Mouse (Mus musculus) lung, postnatal 36 days (tissue): ENCODE measurements around the gene Tmem222.
A peak's percentile ranks its signal among the peaks of the same experiment; 100 is the strongest.

Experiments used
- DNase-seq: peaks from one replicate; pipeline ENCODE4 v3.0.0; 2022; ENCODE audit warnings: mixed read lengths

Gene Tmem222

DNA sequence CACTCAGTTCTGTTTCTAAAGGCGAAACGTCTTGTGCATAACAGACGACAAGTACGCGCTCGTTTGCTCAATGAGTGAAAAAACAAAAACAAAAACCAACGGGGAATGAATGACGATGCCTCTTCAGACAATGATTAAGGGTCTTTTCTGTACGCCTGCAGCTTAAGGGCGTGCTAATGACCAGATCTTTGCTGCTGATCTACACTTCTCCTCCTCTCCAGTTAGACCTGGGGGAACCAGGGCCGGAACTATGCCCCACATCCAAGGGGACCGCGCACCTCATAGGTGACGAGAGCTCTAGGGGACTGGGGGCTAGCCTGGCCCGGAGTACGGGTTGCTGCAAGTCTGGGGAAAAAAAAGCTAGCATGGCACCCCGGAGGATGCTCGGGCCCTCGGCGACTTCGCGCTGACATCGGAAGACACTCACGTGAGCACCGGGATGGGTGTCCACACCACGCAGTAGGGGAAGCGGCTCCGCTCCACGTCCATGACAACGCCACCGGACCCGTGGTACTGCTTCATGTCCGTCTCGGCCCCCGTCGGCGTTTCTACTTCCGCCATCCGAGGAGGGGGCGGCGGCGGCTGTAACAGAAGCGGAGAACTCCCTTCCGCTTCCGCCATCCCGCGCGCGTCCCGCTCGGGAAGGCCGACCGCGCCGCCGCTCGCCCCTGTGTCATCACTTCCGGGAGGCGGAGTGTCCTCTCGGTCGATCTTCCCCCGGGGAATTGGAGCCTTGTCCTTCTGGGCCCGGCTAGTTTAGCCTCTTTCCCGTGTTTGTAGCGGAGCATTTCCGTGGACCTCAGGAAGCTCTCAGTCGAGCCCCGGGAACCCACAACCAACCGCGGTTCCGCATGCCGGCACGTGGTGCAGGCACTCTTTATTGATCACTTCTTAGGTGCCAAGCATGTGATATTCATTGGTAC lies at the start of gene Tmem222:
TSS of gene Tmem222 (minus strand) at position 689 of the 923 bp plus-strand sequence.
- peak; percentile 95 for DNase-seq

DNA sequence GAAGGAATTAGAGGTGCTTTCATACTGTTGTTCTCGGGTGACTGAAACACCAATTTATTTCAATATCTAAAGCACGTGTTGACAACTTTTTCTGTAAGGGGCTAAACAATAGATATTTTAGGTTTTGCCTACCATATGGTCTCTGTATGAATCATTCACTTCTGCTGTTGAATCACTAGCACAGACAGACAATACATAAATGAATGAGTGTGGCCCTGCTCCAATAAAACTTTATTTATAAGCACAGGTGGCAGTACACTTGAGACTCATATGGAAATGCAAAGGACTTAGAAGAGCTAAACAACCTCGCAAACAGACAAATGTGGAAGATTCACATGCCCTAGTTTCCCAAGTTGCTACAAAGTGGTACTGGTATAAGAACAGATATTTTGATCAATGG lies 42.1 kb upstream of the Tmem222 start:
- no peak for DNase-seq

DNA sequence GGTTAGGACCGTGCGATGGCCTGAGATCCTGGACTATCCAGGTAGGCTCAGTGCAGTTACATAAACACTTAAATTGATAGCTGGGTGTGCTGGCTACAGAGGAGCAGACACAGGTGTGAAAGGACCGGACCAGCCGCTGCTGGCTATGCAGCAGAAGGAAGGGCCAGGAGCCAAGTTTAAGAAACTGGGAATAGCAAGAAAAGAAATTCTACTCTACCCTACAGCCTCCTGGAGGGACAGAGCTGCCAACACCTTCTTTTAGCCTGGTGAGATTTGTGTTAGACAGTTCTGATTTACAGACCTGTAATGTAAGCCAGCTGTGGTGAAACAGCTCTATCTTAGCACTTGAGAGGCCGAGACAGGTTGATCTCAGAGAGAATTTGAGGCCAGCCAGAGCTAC lies 38.4 kb upstream of the Tmem222 start:
- no peak for DNase-seq

DNA sequence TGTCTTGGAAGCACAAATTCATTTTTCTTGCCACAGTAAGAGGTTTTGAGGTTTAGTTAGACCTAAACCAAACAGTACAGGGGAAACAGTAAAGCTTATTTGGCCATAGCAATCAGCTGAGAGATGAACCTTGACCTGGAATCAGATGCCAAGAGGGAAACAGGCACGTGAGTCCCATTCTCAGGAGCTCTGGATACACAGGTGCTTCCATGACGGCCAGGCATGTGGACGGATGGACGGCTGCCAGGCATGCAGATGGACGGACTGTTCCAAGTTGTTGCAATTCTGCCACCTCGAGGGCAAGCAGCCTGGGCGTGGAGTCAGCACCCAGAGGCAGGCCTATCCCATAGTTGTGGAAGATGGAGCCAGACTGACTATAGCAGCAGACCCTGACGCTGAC lies 37.3 kb upstream of the Tmem222 start:
- DNase-seq = peak; percentile 87

DNA sequence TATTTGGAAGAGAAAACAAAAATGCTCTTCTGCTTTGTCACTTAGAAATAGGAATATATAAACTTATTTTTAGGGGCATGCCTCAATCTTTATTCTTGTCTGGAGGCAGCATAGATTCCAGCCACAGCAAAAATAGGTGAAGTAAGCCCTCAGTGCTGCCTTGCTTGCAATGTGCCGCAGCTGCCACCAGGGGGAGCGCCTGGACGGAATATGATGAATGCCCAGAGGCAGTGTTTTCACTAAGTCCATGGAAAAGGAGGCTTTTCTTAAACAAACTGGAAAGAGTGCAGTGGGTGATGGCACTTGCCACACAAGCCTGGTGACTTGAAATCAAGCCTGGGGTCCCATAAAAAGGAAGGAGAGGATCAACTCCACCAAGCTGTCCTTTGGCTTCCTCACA lies 32.4 kb upstream of the Tmem222 start:
- peak; percentile 90 for DNase-seq

DNA sequence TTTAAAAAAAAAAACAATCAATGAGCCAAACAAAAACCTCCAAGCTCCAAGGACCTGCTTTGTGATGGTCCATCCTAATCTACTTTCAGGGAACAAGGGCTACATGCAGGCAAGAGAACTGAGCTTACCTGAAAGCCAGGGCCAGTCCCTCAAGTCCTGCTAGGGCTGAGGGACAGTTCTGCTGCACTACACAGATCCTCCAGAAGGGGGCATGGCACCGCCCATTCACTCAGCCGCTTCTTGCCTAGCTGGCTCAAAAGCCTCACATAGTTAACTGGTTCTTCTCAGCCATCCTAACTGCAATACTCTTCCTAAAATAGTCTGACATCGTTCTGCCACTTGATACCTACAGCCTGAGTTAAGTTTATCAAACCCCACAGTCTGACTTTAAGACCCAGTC lies 29.7 kb upstream of the Tmem222 start:
- DNase-seq = peak; percentile 67

DNA sequence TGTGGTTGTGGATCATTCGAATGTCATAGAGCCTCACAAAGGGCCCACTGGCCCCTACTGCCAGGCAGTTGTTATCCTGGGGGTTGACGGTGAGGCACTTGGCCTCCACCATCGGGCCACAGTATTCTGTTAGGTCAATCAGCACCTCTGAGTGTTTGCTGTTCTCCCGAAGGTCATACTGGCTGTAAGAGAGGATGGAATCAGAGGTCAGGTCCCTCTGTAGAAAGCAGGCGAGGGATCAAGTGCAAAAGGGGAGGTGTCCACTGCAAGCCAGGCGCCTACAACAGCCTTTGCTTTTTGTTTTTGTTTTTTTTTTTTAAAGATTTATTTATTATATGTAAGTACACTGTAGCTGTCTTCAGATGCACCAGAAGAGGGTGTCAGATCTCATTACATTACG lies 28.2 kb upstream of the Tmem222 start:
- DNase-seq = no peak

DNA sequence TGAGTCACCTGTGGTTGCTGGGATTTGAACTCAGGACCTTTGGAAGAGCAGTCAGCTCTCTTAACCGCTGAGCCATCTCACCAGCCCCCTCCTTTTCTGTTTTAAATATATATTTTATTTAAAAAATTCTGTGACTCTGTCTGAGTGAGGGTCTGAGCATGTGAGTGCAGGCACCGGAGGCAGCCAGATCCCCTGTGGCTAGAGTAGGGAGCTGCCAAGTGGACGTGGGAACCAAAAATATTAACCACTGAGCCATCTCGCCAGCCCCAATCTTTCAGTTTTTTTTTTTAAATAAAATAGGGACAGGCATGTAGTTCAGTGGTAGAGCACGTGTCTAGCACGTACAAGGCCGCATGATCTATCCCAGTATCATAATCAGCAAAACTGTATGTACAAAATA lies 27.2 kb upstream of the Tmem222 start:
- no peak for DNase-seq

DNA sequence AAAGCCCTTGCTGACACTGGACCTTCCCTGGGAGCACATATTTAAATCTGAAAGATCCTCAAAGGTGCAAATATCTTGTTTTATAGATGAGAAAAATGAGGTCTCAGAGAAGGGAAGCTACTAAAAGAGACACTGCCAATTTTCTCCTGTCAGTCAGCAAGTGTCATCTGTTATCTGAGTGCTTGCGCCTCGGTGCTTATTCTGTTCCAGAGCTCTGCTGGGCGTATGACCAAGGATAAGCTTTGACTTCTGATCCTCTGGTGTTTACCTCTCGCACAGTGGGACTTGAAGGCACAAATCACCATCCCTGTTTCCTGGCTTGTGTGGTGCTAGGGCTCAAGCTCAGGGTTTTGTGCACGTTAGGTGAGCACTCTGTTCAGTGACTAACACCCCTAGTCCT lies 25.1 kb upstream of the Tmem222 start:
- DNase-seq = no peak

DNA sequence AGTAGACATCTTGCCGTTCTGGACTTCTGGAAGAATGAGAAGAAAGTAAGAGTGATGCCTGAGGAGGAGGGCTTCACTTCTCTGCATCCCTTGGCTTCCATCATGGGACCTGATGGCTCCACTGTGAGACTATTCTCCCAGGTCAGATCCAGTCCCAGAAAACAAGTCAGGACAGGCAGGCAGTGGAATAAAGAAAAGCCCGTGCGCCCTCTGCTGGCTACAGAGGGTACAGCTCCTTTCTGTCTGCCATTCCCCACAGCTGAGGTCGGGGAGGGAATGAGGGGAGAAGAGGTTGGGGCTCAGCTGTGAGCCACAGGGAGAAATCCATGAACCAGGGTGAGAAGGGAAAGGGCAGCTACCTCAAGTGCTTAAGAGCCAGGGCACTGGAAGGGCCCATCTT lies 24.2 kb upstream of the Tmem222 start:
- peak; percentile 76 for DNase-seq

DNA sequence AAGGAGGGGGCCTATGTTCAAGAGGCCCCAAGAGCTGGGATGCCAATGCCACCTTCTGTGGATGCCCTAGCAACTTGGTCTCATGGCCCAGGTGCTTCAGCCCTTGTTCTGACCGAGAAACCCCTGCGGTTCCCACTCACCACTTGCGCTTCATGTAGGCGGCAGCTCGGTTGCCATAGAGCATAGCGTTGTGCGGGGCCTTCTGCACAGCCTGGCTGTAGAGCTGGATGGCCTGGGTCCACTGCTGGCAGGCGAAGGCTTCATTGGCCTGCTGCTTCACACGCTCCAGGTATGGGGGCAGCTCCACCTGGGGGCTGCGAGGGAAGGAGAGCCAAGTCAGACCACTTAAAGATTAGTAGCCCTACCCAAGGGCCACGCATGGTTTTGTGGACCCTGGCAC lies 22.8 kb upstream of the Tmem222 start:
- DNase-seq = no peak

DNA sequence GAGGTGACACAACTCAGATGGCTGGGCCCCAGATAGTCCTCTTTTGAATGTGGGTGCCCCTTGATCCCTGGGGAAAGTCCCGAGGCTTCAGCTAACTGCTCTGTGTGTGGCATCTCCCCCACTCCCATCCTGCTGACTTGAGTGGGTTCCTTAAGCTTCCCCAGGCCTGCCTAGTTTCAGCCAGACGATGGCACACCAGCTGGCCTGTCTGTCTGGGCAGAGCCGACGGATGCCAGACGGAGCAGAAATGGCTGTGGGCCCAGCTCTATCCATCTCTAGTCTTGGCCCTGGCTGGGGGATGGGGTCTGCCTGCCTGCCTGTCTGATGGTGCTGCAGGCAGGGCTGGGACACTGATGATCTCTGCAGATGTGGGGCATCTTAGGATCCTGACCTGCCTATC lies 22.1 kb upstream of the Tmem222 start:
- DNase-seq = no peak

DNA sequence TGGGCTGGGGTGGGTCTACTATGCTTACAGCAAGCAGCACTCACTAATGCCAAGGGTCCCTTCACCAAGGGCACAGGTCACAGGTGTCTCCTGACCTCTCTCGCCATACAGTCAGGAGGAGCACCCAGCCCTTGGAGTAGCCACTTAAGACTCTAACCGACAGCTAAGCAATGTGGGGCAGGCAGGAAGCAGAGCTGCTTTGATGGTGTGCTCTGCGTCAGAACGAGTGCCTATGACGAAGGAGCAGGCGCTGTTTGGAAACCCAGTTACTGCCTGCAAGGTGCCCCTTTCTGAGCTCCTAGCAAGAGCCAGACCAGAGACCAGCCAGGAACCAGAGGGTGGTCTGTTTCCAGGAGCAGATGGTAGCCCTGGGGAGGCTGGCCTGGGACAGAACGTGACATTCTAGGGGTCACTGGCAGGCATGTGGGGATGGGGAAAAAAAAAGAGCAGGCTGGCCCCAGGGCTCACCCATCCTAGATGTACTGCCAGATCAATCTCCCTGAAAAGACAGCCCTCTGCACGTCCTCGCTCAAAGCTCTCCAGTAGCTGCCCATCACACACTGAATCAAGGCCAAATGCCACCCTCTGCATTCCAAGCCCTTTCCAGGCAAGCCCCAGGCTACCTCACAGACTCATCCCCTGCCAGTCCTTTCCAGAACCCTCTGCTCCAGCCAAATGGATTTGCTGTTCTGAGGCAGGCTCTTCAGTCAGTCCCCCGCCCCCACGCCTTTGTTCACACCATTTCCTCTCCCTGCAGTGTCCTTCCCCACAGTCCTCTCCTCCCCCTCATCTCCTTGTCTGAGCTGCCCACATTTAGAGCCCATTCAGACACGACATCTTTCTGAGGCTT lies 21.1 kb upstream of the Tmem222 start:
- no peak for DNase-seq

DNA sequence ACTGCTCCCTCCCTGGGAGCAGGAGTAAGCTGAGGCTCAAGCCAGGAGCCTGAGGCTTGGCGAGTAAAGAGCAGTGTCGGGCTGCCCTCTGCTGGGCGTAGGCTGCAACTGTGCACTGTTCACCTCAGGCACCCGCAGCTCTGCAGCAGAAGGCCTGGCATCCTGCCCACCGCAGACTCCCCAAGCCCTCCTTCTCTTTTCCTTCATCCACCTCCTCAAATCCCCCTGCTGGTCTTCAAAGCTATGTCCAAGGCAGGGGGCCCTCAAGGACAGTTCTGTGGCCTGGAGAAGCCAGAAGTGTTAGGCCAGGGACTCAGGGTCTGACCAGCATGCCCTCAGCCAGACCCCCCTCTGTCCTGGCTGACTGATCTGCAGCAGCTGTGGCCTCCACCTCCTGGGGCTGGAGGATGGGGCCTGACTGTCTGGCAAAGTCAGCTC lies 20.2 kb upstream of the Tmem222 start:
- peak; percentile 84 for DNase-seq

DNA sequence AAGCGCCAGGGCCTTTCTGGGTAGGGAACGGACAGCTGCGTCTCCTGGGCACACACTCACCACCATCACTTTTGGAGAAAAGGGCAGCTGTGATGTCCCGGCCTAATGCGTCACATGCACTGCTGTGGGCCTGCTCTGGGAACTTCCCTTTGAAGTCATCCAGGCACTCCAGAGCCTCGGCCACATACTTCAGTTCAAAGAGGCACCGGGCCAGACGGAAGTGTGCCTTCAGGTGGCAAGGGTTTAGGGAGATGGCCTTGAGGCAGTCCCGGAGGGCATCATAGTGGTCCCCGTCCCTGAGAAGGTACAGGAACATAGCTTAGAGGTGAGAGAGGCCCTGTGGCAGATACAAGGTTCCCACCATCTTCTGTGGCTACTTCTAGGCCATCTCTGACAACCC lies 19.8 kb upstream of the Tmem222 start:
- no peak for DNase-seq

DNA sequence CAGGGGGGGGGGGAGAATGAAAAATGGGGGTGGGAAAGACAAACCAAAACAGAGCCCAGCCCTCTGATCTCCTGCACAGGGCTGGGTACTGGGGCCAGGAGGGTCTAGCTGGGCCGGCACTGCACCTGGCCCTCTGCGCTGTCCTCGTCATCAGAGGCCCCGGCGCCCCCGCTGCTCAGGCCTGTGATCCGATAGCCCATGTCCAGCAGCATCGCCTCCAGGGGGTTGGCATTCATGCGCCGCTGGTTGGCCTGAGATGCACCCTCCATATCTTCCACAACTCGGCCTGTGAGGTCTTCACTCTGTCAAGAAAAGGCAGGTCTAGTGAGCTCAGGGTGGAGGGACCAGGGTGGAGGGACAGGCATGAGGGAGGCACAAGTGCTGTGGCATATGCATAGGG lies 16.5 kb upstream of the Tmem222 start:
- DNase-seq = no peak

DNA sequence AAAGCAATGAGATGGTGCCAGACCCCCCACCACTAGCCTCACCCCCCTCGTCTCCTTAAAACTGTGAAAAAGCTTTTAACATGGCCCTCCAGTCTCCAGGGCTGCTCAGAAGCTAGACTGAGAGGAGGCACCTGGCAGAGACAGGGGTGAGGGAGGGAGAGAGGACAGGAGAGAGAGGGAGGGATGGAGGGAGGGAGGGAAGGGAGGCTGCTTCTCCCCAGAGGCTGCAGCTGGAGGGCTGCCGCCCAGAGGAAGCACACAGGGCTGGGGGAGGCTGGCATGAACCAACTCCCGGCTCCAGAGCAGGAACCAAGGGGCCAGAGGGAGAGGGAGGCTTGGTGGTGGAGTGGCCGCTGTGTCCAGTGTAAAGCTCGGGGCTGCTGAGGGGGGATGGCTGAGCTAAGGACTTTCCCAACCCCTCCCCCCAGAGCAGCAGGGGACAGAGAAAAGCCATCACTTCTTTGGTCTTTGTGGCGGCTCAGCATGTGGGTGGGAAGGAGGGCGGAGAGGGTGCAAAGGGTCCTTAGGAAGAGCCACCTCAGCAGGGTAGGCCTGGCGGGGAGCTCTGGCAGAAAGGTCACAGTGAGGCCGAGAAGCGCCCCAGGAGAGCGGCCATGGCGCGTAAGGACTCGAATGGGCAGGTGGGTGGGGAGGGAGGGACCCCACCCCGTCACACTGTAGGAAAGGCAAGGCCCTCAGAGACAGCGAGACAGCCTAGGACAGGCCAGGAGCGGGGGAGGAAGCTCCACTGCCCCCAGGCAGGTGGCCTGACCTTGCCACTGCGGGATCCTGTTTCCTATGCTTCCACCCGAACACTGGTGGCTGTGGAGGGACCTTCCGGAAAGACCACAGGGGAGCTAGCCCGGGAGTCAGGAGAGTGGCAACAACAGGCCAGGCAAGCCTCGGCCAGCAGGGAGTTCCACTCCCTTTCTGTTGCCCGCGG lies 15.6 kb upstream of the Tmem222 start:
- DNase-seq = no peak

DNA sequence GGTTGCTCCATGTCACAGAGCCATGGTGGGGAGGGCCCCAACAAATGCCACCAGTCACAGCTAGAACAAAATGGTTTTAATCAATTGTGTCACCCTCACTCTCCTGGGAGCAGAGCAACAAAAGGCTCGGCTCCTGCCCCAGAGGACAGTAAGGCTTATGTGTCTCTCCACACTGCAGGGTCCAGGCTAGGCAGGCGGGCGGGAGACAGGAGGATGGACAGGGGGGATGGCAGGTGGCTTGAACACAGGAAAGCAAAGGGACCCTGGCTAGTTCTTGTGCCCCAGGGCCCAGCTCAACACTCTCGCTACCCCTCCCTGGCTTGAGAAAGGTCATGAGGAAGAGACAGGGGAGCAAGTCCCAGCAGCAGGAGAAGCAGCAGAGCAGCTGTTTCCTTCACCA lies 14.8 kb upstream of the Tmem222 start:
- no peak for DNase-seq

DNA sequence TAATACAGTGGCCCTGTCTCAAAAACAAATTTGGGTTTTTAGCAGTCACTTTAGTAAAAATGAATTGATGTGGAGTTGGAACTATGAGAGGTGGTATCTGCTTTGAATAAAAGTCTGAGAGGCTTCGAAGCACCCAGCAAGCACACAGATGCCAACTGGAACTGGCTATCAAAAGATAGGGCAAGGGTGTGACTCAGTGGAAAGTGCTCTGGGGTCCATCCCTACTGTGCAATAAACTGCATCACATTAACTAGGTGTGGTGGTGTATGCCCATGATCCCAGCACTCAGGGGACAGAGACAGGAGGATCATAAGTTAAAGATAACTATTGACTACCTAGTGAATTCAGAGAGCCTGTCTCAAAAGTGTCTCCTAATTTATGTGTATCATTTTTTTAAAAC lies 13.7 kb upstream of the Tmem222 start:
- no peak for DNase-seq

DNA sequence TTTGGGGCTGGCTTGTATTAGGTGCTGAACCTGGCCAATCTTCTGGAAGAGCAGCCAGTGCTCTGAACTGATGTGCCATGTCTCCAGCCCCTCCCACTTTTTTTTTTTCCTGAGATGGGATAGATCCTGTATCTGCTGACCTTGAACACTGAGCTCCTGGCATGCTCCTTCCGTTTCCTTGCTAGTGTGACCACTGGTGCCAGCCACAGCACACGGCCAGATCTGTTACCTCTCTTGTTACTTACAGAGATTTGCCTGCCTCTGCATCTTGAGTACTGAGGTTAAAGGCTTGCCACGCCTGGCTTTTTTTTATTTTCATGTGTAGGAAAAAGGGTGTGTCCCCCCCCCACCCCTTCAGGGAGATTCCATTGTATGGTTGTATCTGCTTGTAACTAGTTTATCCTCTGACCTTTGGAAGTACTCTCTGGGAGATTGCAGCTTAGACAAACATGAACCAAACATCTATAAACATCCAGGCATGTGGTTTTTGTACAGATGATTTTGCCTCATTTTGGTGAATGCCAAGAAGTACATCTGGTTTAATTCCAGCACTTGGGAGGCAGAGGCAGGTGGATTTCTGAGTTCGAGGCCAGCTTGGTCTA lies 9.0 kb upstream of the Tmem222 start:
- DNase-seq = no peak

DNA sequence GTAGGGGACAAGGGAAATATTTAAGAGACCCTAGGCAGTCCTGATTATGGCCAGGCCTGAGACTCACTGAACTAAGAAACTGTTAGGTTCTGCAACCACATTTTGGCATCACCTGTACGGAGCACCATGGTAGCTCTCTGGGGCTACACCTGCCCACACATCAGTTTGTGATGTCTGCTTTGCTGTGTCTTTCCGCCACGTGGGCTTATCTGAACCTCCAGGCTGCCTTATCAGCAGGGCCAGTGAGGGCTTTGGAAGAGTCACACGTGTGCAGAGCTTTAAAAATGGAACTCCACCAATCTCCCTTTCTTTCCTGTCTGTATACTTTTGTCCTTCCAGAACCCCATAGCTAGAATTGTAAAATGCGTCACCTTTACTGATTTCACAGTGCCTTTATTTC lies 8.4 kb upstream of the Tmem222 start:
- no peak for DNase-seq

DNA sequence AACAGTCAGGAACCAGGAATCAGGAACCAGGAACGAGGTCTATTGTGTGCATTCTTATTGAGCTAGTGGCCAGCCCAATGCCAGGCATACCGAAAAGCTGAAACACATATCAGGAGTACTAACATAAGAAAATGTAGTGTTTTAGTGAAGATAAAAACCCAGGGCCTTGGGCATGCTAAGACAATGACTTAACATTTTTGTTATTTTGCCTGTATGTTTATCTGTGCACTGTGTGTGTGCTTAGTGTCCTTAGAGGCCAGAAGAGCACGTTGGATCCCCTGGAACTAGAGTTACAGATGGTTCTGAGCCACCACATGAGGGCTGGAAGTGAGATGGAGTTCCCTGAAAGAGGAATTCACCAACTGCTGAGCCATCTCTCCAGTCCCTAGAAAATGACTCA lies 7.7 kb upstream of the Tmem222 start:
- DNase-seq = no peak
